Mouse (Mus musculus) neural tube, embryonic 14.5 days (tissue): Measurements from ENCODE around the gene Ndufs7. TPM values are rescaled to one million over a fixed set of nuclear protein-coding genes. Genes with fewer than 3 reads are reported as not detected.
"Not testable (repeated sequence)": the region's sequence is repeated elsewhere in the genome, so short reads cannot be mapped to it uniquely, and the experiment has no call there.

Experiments used
- ATAC-seq: fragments of 200-750 bp; cut with Nextera tagmentation; 2 replicates; pipeline ENCODE4 v1.8.0; 2017; ENCODE audit warnings: low read depth, mild to moderate bottlenecking, moderate TSS enrichment, moderate library complexity
- H3K27ac ChIP-seq: fragments of 300-500 bp; sonication (generic); 2 replicates; pipeline ENCODE4 v1.5.1; 2014; ENCODE audit warnings: low read depth, mild to moderate bottlenecking, control low read depth, low read length, moderate library complexity, mixed read lengths
- H3K27me3 ChIP-seq: fragments of 300-500 bp; sonication (generic); 2 replicates; pipeline ENCODE4 v1.6.1; 2014; ENCODE audit warnings: low read length; ENCODE audit not compliant: control insufficient read depth, insufficient read depth
- H3K36me3 ChIP-seq: fragments of 300-500 bp; sonication (generic); 2 replicates; pipeline ENCODE4 v1.6.1; 2014; ENCODE audit warnings: low read length, mixed read lengths; ENCODE audit not compliant: control insufficient read depth, insufficient read depth
- H3K4me1 ChIP-seq: fragments of 300-500 bp; sonication (generic); 2 replicates; pipeline ENCODE4 v1.6.1; 2014; ENCODE audit warnings: low read length; ENCODE audit not compliant: control insufficient read depth, insufficient read depth
- H3K4me2 ChIP-seq: fragments of 300-500 bp; sonication (generic); 2 replicates; pipeline ENCODE4 v1.6.1; 2014; ENCODE audit warnings: mild to moderate bottlenecking, low read depth, low read length, control low read depth
- H3K4me3 ChIP-seq: fragments of 300-500 bp; sonication (generic); 2 replicates; pipeline ENCODE4 v1.5.1; 2014; ENCODE audit warnings: low read depth, low read length, control low read depth, mixed read lengths
- H3K9ac ChIP-seq: fragments of 300-500 bp; sonication (generic); replicated peaks from 2 replicates; pipeline ENCODE4 v1.6.1; 2014; ENCODE audit warnings: low read depth, mild to moderate bottlenecking, control low read depth, low read length, mixed read lengths
- H3K9me3 ChIP-seq: fragments of 300-500 bp; sonication (generic); 2 replicates; pipeline ENCODE4 v1.6.1; 2016; ENCODE audit warnings: low read length; ENCODE audit not compliant: control insufficient read depth
- WGBS: fragments of 180-500 bp; shearing (Covaris S2); extraction: QIAGEN DNeasy Blood & Tissue Kit; methylation state at CpG from one replicate; pipeline ENCODE4 v1.1.7; 2014; 5-methylcytosine and 5-hydroxymethylcytosine counted together
- polyA plus RNA-seq: library from polyadenylated mRNA; unstranded; fragments of >200 nt; fragmentation: Nextera tagmentation; extraction: Ambion mirVana; gene quantifications from 2 replicates; pipeline ENCODE4 v1.2.1, GENCODE M21; 2014

Ndufs7 gene
- polyA plus RNA-seq, 1 experiment from 2014 or later = 366 TPM

DNA sequence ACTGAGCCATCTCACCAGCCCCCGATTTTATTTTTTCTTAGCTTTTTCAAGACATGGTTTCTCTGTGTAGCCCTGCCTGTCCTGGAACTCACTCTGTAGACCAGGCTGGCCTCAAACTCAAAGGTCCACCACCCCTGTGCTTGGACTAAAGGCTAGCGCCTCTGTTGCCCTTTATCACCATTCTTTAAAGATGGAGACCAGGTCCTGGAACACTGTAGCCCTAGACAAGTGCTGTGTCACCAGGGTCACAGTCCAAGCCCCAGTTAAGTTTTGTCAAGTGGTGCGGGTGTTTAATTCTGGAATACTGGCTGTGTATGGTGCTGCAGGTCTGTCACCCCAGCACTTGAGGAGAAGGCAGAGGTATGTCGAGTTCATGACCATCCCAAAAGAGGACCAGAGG lies 11.9 kb upstream of the Ndufs7 start:
- H3K9ac ChIP-seq = no peak overlapping the region
- H3K27me3 ChIP-seq = no peaks in the 10 kb centered on the region
- H3K27ac ChIP-seq = no peak overlapping the region
- H3K4me2 ChIP-seq = no peak overlapping the region
- H3K9me3 ChIP-seq = no peaks in the 10 kb centered on the region
- H3K4me1 ChIP-seq = 0 out of 2 replicates have a peak, but pooled peaks cover 3% of the 10 kb centered on the region
- no peak overlapping the region for H3K4me3 ChIP-seq
- WGBS = 91% methylated on average over 4 of the region's 4 CpGs
- no peak for ATAC-seq
- H3K36me3 ChIP-seq = peaks cover 52% of the 10 kb centered on the region

DNA sequence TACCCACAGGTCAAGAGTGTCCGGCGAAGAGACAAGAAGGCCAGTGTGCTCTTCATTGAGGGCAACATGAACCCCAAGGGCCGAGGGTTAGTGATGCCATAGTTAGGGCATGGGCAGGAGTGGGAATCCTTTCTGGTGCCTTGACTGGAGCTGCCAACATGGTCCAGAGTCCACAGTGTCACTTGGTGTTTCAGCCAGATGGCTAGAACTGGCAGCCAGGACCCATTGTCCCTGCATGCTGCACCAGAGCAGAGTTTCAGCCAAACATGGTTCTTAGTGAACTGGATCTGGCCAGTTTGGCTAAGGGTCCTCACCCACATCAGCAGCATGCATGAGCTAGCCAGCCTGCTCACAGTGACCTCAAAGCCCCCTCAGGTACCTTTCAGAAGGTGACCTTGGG lies 10.6 kb upstream of the Ndufs7 start:
- no peak overlapping the region for H3K4me3 ChIP-seq
- H3K9me3 ChIP-seq = no peaks in the 10 kb centered on the region
- no peak for ATAC-seq
- no peaks in the 10 kb centered on the region for H3K4me1 ChIP-seq
- no peaks in the 10 kb centered on the region for H3K27me3 ChIP-seq
- H3K36me3 ChIP-seq = peaks cover 54% of the 10 kb centered on the region
- H3K27ac ChIP-seq = no peak overlapping the region
- H3K4me2 ChIP-seq = no peak overlapping the region
- WGBS = 96% methylated on average over 3 of the region's 3 CpGs
- H3K9ac ChIP-seq = no peak overlapping the region

DNA sequence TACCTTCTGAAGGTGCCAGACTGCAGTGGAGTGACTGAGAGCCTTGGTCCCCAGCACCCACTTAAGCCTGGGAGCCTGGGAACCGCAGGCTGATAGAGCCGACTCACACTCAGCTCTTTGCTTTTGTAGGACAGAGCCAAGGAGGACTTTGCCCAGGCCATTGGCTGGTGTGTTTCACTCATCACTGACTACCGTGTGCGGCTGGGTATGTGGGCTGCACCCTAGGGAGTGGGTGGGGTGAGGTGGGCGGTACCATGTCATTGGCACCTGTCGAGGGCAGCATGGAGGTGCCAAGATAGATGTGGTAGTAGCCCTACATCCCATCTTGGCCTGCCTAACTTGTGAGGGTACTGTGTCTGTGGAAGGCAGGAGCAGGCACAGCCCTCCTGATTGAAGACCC lies 9.1 kb upstream of the Ndufs7 start:
- Histone ChIP-seq H3K4me1 (no peaks in the 10 kb centered on the region), H3K9me3 (no peaks in the 10 kb centered on the region), H3K4me2 (no peak overlapping the region), H3K4me3 (no peak overlapping the region), H3K27ac (no peak overlapping the region), H3K27me3 (no peaks in the 10 kb centered on the region), H3K36me3 (peaks cover 60% of the 10 kb centered on the region), H3K9ac (no peak overlapping the region)
- 91% methylated on average over 6 of the region's 6 CpGs for WGBS
- ATAC-seq = no peak

DNA sequence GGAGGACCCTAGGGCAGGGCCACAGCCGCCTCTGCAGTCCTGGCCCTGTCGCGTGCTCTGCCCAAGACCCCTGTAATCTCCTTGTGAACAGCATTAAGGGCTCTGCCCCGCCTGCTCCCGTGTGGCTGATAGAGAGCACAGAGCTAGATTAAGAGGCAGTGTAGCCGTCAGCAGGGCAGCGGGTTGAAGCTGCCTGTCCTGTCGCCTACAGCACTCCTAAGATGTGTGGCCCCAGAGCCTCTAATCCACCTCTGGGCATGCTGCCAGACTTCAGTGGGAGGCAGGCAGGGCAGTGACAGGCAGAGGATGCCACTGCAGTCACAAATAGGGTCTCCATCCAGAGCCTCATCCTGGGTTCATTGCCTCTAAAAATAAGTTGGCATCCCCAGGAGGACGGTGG lies 6.8 kb upstream of the Ndufs7 start:
- Histone ChIP-seq H3K27me3 (no peaks in the 10 kb centered on the region), H3K27ac (no peak overlapping the region), H3K36me3 (peaks cover 51% of the 10 kb centered on the region), H3K9ac (no peak overlapping the region), H3K4me1 (no peaks in the 10 kb centered on the region), H3K9me3 (no peaks in the 10 kb centered on the region), H3K4me3 (no peak overlapping the region), H3K4me2 (no peak overlapping the region)
- no peak for ATAC-seq
- 74% methylated on average over 9 of the region's 9 CpGs for WGBS

DNA sequence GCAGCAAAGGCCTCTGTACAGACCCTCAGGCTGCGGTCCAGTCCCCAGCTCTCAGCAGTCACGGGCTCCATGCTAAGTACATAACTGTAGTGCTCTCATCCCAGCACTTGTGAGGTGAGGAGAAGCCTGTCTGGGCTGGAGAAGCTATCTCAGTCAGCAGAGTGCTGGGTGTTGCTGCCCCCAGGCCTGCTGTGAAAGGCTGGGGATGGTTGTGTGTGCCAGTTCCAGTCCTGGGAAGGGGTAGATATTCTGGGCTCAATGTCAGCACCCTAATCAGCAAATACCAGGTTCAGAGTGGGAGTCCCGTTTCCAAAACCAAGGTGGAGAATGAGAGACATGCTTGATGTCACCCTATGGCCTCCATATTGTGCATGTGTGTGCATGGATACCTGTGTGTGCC lies 6.3 kb upstream of the Ndufs7 start:
- no peak for ATAC-seq
- no peak overlapping the region for H3K9ac ChIP-seq
- no peaks in the 10 kb centered on the region for H3K4me1 ChIP-seq
- H3K27me3 ChIP-seq = no peaks in the 10 kb centered on the region
- H3K4me2 ChIP-seq = no peak overlapping the region
- H3K9me3 ChIP-seq = no peaks in the 10 kb centered on the region
- H3K4me3 ChIP-seq = no peak overlapping the region
- no peak overlapping the region for H3K27ac ChIP-seq
- 87% methylated on average over 3 of the region's 3 CpGs for WGBS
- H3K36me3 ChIP-seq = peaks cover 49% of the 10 kb centered on the region

DNA sequence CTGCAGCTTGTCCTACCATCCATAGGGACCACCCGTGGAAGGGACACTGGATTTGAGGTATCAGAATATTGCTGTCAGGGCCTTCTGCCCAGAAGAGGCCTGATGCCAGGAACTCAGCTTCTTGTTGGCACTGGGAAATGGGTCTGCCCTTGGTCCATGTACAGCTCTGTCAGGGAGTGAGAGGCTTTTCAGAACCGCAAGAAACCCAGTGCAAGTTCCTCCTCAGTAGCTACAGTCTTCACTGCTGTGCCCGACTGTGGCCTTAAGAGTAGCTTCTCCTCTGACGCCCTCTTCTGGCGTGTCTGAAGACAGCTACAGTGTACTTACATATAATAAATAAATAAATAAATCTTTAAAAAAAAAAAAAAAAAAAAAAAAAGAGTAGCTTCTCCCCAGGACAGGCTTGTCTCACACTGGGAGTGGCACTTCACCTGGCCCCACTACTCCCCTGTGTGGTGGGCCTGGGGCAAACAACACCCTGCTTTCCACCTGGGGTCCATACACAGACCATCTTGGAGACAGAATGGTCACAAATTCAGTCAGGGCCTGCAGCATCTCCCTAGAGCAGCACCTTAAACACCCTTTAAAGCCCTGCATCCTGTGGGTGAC lies 4.0 kb upstream of the Ndufs7 start:
- no peak for ATAC-seq
- Histone ChIP-seq H3K4me1 (peaks cover 3% of the 10 kb centered on the region), H3K36me3 (peaks cover 40% of the 10 kb centered on the region), H3K9ac (no peak overlapping the region), H3K27ac (no peak overlapping the region), H3K4me2 (no peak overlapping the region), H3K4me3 (no peak overlapping the region), H3K27me3 (no peaks in the 10 kb centered on the region), H3K9me3 (no peaks in the 10 kb centered on the region)
- 48% methylated on average over 5 of the region's 5 CpGs for WGBS

DNA sequence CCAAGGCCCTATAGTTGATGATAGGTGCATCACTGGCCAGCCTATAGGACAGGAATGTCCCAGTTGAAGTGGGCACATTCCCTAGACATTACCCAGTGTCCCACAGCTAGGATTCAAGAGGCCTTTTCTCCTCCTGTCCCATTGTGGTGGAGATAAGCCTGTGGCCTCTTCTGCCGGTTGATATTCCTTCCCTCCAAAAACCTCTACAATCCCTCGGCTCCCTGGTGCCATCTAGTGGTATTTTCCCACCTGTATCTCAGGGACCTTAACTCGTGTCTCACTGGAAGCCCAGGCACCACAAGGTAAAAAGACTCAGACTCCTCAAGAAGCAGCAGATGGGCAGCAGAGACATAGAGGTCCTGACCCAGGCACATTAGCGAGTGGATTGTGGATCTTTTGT lies 3.3 kb upstream of the Ndufs7 start:
- H3K9me3 ChIP-seq = no peaks in the 10 kb centered on the region
- H3K27ac ChIP-seq = no peak overlapping the region
- H3K4me3 ChIP-seq = no peak overlapping the region
- no peaks in the 10 kb centered on the region for H3K27me3 ChIP-seq
- H3K9ac ChIP-seq = no peak overlapping the region
- ATAC-seq = no peak
- H3K4me1 ChIP-seq = peaks cover 10% of the 10 kb centered on the region
- 5% methylated on average over 4 of the region's 4 CpGs for WGBS
- H3K36me3 ChIP-seq = peaks cover 36% of the 10 kb centered on the region
- H3K4me2 ChIP-seq = no peak overlapping the region

DNA sequence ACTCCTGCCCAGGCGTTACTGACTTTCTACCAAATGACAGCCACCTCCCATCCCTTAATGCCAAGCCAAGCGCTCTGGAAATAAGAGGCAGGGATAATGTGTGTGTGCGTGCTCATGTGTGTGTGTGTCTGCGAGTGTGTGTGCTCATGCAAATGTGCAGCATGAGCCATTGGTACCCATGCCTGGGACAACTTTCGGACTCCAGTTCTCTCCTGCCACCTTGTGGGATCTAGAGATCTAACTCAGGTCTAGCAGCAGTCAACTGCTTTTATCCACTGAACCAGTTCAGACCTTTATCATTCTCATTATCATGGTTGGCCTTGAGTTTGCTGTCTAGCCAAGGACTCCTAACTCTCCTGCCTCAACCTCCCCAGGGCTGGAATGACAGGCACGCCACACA lies 1.1 kb upstream of the Ndufs7 start:
- 50% methylated on average over 6 of the region's 6 CpGs for WGBS
- Histone ChIP-seq H3K4me3 (no peak overlapping the region), H3K27me3 (no peaks in the 10 kb centered on the region), H3K27ac (no peak overlapping the region), H3K36me3 (peaks cover 17% of the 10 kb centered on the region; the same call in 1 of the 2 replicates), H3K9me3 (no peaks in the 10 kb centered on the region), H3K4me1 (peaks cover 11% of the 10 kb centered on the region), H3K9ac (no peak overlapping the region), H3K4me2 (no peak overlapping the region)
- ATAC-seq = no peak

DNA sequence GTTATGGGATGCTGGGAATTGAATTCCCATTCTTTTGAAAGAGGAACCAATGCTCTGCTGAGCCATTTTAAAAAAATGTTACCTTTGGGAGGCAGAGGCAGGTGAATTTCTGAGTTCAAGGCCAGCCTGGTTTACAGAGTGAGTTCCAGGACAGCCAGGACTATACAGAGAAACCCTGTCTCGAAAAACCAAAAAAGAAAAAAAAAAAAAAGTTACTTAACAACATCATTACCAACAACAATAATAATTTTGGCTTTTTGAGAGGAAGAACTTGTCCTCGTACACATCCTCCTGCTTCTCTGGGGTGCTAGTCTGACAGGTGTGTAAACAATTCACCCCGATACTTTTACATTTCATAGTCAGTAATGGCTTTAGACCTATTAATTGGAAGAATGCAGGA lies 484 bp upstream of the Ndufs7 start:
- not testable (repeated sequence) for H3K27me3 ChIP-seq, H3K9me3 ChIP-seq, H3K9ac ChIP-seq, H3K27ac ChIP-seq
- Histone ChIP-seq H3K36me3 (peaks cover 11% of the 10 kb centered on the region; the same call in 1 of the 2 replicates), H3K4me2 (peak overlapping the region; percentile 97), H3K4me3 (peak overlapping the region; percentile 70), H3K4me1 (peaks cover 11% of the 10 kb centered on the region)
- 47% methylated on average over 3 of the region's 3 CpGs for WGBS
- ATAC-seq = peak; percentile 4; the same call in 1 of the 2 replicates
